Mouse (Mus musculus) brain, embryonic 14.5 days (tissue): ENCODE measurements at regions not wholly inside any gene's neighbourhood (a gene's known extent, or its start where the extent isn't known, plus 50 kb on each side); places are given as distances from the start of the nearest gene placed in this dataset.

Source experiments
- CTCF ChIP-seq: fragments of 200-500 bp; IDR thresholded peaks from 2 replicates; pipeline ENCODE4 v1.5.1; 2012; ENCODE audit warnings: inconsistent platforms, mild to moderate bottlenecking, moderate library complexity, borderline replicate concordance; ENCODE audit not compliant: insufficient read depth, insufficient read length; ENCODE audit errors: extremely low read depth
- POLR2A ChIP-seq: fragments of 200-500 bp; IDR thresholded peaks from 2 replicates; pipeline ENCODE4 v1.6.1; 2012; ENCODE audit warnings: mild to moderate bottlenecking, inconsistent platforms, borderline replicate concordance; ENCODE audit not compliant: poor library complexity, insufficient read depth, insufficient read length, severe bottlenecking; ENCODE audit errors: extremely low read depth

GRCm38 (mm10) chr14:58678126-58678656 is 464.5 kb downstream of the 1700129C05Rik start:
- TF ChIP-seq CTCF = no peak
- TF ChIP-seq POLR2A = no peak
